Mouse (Mus musculus) cerebellum, adult 9-11 months (tissue): ENCODE results near the gene Nuak1.

ENCODE experiments used
- DNase-seq: peaks from one replicate; pipeline ENCODE4 v3.0.0; 2022

Nuak1 gene

DNA sequence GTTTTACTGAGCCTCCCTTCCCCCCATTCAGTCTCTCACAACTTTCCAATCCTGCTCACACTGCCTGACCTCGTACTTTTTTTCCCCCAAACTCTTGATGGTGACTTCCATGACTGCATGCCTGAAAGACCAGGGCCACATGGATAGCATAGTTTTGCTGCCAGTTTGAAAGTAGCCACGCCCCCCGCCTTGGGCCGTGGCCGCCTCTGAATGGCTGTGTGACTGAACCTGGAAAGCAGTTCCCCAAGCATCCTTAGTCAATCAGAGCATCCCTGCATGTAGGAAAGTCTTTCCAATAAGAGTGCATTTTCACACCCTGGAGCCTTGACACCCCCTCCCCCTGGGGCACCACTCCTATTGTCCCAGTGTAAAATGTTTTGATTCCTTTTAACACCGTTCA lies 116.4 kb downstream of the Nuak1 start:
- DNase-seq: no peak
